Mouse (Mus musculus) thymus, postnatal 25 days (tissue): Measurements from ENCODE around the gene Gm4707.
"Not testable (repeated sequence)": the region's sequence is repeated elsewhere in the genome, so short reads cannot be mapped to it uniquely, and the experiment has no call there.

Source experiments
- DNase-seq: peaks from one replicate; pipeline ENCODE4 v3.0.0; 2022

The Gm4707 gene

DNA sequence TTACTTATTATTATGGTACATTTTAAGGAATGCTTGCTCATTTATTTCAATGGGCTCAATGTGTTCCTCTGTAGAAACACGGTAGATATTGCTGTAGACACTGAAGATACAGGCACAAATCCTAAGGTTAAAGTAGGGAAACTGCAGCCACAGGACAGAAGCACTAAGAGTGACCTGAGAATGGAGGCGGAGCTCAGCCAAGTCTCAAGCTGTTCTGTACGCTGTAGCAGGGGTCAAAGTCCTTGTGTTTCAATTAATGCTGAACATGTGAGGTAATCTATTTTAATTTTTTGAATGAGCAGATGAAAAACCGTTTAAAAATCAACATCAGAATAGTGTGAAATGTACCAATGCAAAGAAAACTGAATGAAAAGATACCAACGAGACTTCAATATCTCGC, 16.4 kb downstream of the Gm4707 start:
- DNase-seq, result no peak

DNA sequence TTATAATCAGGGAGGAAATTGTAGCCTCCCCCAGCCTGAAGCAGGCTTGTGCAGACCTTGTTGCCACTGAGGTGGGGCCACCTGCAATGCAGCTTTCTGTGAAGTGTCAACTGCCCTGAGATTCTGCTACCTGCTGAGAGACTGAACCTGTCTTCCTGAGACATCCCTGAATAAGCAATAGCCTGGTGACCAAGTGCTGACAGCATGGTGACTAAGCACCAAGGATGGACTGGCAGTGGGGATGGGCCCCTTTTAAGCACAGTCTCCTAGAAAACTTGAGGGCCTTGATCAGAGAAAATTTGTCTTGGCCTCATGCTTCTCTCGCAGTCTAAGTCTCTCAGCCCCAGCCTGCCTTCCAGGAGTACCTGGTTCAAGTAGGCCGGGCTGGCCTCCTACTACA, 37.2 kb downstream of the Gm4707 start:
- not testable (repeated sequence) for DNase-seq

DNA sequence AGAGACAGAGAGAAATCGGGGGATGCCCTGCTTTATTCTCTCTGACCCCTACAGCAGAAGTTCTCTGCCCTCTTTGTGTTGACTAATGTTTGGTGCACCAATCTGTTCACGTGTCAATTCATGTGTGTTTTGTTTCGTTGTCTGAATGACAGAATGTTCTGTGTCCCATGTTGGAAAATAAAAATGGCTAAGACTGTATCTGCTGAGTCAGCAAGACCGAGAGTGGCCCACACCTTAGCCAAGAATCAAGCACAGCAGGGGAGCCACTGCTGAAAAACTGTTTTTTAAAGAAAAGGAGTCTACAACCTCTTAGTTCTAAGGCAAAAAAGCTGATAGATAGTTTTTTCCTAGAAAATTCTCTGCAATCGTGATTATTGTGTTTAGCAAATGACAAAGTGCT, 40.3 kb downstream of the Gm4707 start:
- not testable (repeated sequence) for DNase-seq

DNA sequence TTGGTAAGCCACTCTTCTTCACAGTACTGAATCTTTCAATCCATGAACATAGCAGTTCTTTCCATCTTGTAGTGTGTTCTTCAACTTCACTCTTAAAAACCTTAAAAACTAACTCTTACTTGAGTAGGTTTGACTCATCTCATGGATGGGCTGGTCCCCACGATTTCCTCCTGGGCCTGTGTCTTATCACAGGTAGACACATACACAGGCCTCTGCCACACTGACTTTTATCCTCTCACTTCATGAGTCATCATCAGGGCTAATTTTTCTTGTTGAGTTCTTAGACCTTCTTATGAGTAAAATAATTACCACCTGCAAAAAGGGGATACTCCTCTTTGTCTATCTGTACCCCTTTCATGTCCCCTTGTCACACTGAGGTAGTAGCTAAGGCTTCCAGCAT, 42.7 kb downstream of the Gm4707 start:
- DNase-seq, result no peak
